Mouse (Mus musculus) lung, embryonic 14.5 days (tissue): ENCODE data around the gene Fktn. TPM values are rescaled to one million over a fixed set of nuclear protein-coding genes. Genes with fewer than 3 reads are reported as not detected.

Experiments
- ATAC-seq: fragments of 200-750 bp; cut with Nextera tagmentation; 2 replicates; pipeline ENCODE4 v1.8.0; 2017; ENCODE audit warnings: mild to moderate bottlenecking, moderate TSS enrichment, moderate library complexity; ENCODE audit not compliant: insufficient read depth
- DNase-seq: peaks from one replicate; pipeline ENCODE4 v3.0.0-alpha.2; 2015
- H3K27ac ChIP-seq: fragments of 300-500 bp; sonication (generic); 2 replicates; pipeline ENCODE4 v1.5.1; 2014; ENCODE audit warnings: low read depth, mild to moderate bottlenecking, moderate library complexity
- H3K27me3 ChIP-seq: fragments of 300-500 bp; sonication (generic); 2 replicates; pipeline ENCODE4 v1.6.1; 2014; ENCODE audit warnings: low read length, control low read depth; ENCODE audit not compliant: insufficient read depth
- H3K36me3 ChIP-seq: fragments of 300-500 bp; sonication (generic); 2 replicates; pipeline ENCODE4 v1.6.1; 2014; ENCODE audit warnings: control low read depth; ENCODE audit not compliant: insufficient read depth
- H3K4me1 ChIP-seq: fragments of 300-500 bp; sonication (generic); 2 replicates; pipeline ENCODE4 v1.6.1; 2014; ENCODE audit warnings: antibody characterized with exemption, control low read depth; ENCODE audit not compliant: insufficient read depth
- H3K4me2 ChIP-seq: fragments of 300-500 bp; sonication (generic); 2 replicates; pipeline ENCODE4 v1.6.1; 2014; ENCODE audit warnings: mild to moderate bottlenecking
- H3K4me3 ChIP-seq: fragments of 300-500 bp; sonication (generic); 2 replicates; pipeline ENCODE4 v1.5.1; 2014; ENCODE audit warnings: low read depth, low read length
- H3K9ac ChIP-seq: fragments of 300-500 bp; sonication (generic); 2 replicates; pipeline ENCODE4 v1.6.1; 2014
- H3K9me3 ChIP-seq: fragments of 300-500 bp; sonication (generic); 2 replicates; pipeline ENCODE4 v1.6.1; 2016; ENCODE audit warnings: low read depth, low read length, control low read depth
- CTCF ChIP-seq: IDR thresholded peaks from 2 replicates; pipeline ENCODE4 v1.5.1; 2016; ENCODE audit warnings: antibody characterized with exemption, low read depth
- WGBS: fragments of 180-500 bp; shearing (Covaris S2); extraction: QIAGEN DNeasy Blood & Tissue Kit; methylation state at CpG from one replicate; pipeline ENCODE4 v1.1.7; 2014; 5-methylcytosine and 5-hydroxymethylcytosine counted together
- polyA plus RNA-seq: library from polyadenylated mRNA; unstranded; fragments of >200 nt; fragmentation: Nextera tagmentation; extraction: Ambion mirVana; gene quantifications from 2 replicates; pipeline ENCODE4 v1.2.1, GENCODE M21; 2014

Fktn gene
- polyA plus RNA-seq, 1 experiment from 2014 or later = 17.9 TPM

GRCm38 (mm10) chr4:53826641-53827248 lies 112.9 kb downstream of the Fktn start:
- Histone ChIP-seq H3K27me3 (no peaks in the 10 kb centered on the region), H3K9me3 (no peaks in the 10 kb centered on the region), H3K4me2 (peak overlapping the region; percentile 70), H3K9ac (peak overlapping the region; percentile 30), H3K27ac (no peak overlapping the region), H3K36me3 (no peaks in the 10 kb centered on the region), H3K4me1 (0 out of 2 replicates have a peak, but pooled peaks cover 2% of the 10 kb centered on the region), H3K4me3 (peak overlapping the region; percentile 88)
- no peak for ATAC-seq
- DNase-seq = peak; percentile 28
- WGBS = 9% methylated on average over 11 of the region's 11 CpGs
- TF ChIP-seq CTCF = no peak

Other genes with a start within 250 kb of the Fktn start
- 7.4 and 8.1 TPM in 2 replicates for gene Fsd1l, start 82.5 kb upstream of the Fktn start, polyA plus RNA-seq
- gene Tal2, start 65.7 kb downstream of the Fktn start, polyA plus RNA-seq = 0.22 and 0.28 TPM in 2 replicates
- 8.0 and 9.4 TPM in 2 replicates for gene Tmem38b, start 112.0 kb downstream of the Fktn start, polyA plus RNA-seq